Mouse (Mus musculus) lung, adult 2 months (tissue): Measurements from ENCODE around the gene Zfp628. TPM values are rescaled to one million over a fixed set of nuclear protein-coding genes. Genes with fewer than 3 reads are reported as not detected.
A peak's percentile ranks its signal among the peaks of the same experiment; 100 is the strongest.

Experiments used
- DNase-seq: peaks from one replicate; pipeline ENCODE4 v3.0.0; 2022
- H3K4me1 ChIP-seq: fragments of 200-500 bp; 2 replicates; pipeline ENCODE4 v1.6.1; 2011; ENCODE audit warnings: low read length; ENCODE audit not compliant: control insufficient read depth, insufficient read depth
- H3K4me3 ChIP-seq: fragments of 200-500 bp; replicated peaks from 2 replicates; pipeline ENCODE3; 2011; ENCODE audit warnings: low read depth, mild to moderate bottlenecking, control low read depth, low read length; ENCODE audit errors: extremely low read depth
- CTCF ChIP-seq: fragments of 200-500 bp; IDR thresholded peaks from 2 replicates; pipeline ENCODE4 v1.5.1; 2011; ENCODE audit warnings: mild to moderate bottlenecking, low read length, control low read depth; ENCODE audit not compliant: insufficient read depth
- POLR2A ChIP-seq: fragments of 200-500 bp; IDR thresholded peaks from 2 replicates; pipeline ENCODE4 v1.6.1; 2011; ENCODE audit warnings: low read depth, mild to moderate bottlenecking, control low read depth, low read length, borderline replicate concordance; ENCODE audit errors: extremely low read depth
- WGBS: fragments of 180-500 bp; shearing (Covaris S2); methylation state at CpG from one replicate; pipeline ENCODE4 v1.1.7; 2018; 5-methylcytosine and 5-hydroxymethylcytosine counted together
- polyA plus RNA-seq: library from polyadenylated mRNA; depleted of rRNA; stranded (reverse); fragments of >200 nt; gene quantifications from 2 replicates; pipeline ENCODE4 v1.2.3, GENCODE M21; 2012

Gene Zfp628
- polyA plus RNA-seq, 1 experiment: 20.6 TPM

DNA sequence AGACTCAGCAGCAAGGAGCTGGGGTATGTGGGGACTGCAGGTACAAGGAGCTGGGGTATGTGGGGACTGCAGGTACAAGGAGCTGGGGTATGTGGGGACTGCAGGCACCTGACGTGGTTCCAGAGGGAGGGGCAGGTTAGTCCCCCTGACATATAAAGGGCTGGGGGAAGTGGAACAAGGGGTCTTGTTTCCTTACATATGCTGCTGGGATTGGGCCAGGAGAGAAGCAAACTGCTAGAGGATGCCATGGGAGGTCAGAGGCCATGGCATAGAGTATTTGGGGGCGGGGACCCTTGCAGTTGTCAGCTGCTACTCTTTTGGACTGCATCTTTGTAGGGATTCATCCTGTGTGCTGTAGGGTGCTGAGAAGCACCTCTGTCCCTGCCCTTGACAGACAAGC lies 2.5 kb downstream of the Zfp628 start:
- WGBS: 89% methylated on average over 2 of the region's 2 CpGs
- Histone ChIP-seq H3K4me3 (no peak overlapping the region), H3K4me1 (peaks cover 10% of the 10 kb centered on the region)
- no peak for DNase-seq
- TF ChIP-seq POLR2A (no peak), CTCF (no peak)

DNA sequence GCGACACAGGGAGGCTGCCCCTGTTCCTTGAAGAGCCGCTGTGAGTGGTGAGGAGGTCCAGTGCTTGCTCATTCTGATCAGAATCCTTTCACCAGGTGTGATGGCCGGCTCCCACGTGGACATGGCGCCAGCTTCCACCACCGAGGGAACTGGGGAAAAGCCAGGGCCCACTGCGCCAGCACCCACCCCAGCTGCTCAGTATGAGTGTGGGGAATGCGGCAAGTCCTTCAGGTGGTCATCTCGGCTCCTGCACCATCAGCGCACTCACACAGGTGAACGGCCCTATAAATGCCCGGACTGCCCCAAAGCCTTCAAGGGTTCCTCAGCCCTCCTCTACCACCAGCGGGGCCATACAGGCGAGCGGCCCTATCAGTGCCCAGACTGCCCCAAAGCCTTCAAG lies 3.7 kb downstream of the Zfp628 start:
- DNase-seq: no peak
- Histone ChIP-seq H3K4me3 (no peak overlapping the region), H3K4me1 (peaks cover 16% of the 10 kb centered on the region)
- WGBS: 92% methylated on average over 15 of the region's 15 CpGs
- TF ChIP-seq POLR2A: no peak

DNA sequence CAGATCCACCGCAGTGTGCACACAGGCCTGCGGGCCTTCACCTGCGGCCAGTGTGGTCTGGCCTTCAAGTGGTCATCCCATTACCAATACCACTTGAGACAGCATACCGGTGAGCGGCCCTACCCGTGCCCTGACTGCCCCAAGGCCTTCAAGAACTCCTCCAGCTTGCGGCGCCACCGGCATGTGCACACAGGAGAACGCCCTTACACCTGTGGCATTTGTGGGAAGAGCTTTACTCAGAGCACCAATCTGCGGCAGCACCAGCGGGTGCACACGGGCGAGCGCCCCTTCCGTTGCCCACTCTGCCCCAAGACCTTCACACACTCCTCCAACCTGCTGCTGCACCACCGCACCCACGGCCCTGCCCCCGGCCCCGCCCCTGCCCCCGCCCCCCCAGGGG lies 4.1 kb downstream of the Zfp628 start:
- TF ChIP-seq CTCF: no peak
- TF ChIP-seq POLR2A: no peak
- no peak for DNase-seq
- Histone ChIP-seq H3K4me3 (no peak overlapping the region), H3K4me1 (peaks cover 16% of the 10 kb centered on the region)
- WGBS: 89% methylated on average over 21 of the region's 21 CpGs

DNA sequence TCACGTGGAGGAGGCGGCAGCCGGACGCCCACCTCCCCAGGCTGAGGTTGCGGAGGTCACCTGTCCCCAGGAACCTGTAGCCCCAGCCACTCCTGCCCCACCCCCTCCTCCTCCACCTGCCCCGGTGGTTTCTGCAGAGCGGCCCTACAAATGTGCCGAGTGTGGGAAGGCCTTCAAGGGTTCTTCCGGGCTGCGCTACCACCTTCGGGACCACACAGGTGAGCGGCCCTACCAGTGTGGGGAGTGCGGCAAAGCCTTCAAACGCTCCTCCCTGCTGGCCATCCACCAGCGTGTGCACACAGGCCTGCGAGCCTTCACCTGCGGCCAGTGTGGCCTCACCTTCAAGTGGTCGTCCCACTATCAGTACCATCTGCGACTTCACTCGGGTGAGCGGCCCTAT lies 5.0 kb downstream of the Zfp628 start:
- WGBS: 93% methylated on average over 21 of the region's 21 CpGs
- TF ChIP-seq CTCF (no peak), POLR2A (no peak)
- Histone ChIP-seq H3K4me1 (peaks cover 16% of the 10 kb centered on the region), H3K4me3 (no peak overlapping the region)
- no peak for DNase-seq

DNA sequence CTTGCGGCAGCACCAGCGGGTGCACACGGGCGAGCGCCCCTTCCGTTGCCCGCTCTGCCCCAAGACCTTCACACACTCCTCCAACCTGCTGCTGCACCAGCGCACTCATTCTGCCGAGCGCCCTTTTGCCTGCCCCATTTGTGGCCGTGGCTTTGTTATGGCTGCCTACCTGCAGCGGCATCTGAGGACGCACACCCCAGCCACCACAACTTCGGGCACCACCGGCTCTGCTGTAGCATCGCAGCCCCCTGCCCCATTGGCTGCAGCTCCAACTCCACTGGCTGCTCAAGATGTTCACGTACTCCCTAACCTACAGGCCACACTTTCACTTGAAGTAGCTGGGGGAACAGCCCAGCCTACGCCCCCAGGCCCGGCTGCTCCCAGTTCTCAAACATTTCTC lies 5.5 kb downstream of the Zfp628 start:
- DNase-seq: no peak
- WGBS: 93% methylated on average over 19 of the region's 19 CpGs
- Histone ChIP-seq H3K4me1 (peaks cover 16% of the 10 kb centered on the region), H3K4me3 (no peak overlapping the region)
- TF ChIP-seq POLR2A (no peak), CTCF (no peak)

DNA sequence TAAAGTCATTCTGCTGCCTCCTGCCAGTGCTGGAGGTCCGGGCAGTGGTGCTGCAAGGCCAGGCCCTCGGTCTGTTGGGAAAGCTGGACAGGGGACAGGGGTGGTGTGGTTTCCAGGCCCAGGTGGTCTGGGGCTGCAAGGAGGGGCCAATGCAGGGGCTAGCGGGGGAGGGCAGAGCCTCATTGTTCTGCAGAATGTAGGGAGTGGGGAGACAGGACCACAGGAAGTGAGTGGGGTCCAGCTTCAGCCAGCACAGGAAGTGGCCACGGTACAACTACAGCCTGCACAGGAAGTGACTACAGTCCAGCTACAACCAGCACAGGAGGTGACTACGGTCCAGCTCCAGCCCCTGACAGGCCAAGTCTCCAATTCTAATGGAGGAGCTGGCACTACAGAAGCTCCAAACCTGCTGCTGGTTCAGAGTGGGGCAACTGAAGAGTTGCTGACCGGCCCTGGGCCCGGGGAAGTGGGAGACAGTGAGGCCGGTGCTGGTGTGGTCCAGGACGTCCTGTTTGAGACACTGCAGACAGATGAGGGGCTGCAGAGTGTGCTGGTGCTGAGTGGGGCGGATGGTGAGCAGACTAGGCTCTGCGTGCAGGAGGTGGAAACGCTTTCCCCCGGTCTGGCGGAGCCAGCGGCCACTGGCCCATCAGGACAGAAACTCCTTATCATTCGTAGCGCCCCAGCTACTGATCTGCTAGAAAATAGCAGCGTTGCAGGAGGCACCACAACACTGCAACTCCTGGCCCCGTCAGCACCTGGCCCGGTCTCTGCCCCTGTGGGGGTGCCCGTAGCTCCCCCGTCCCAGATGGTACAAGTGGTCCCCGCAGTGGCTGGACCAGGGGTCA lies 6.2 kb downstream of the Zfp628 start:
- no peak for DNase-seq
- 53% methylated on average over 23 of the region's 23 CpGs for WGBS
- no peak overlapping the region for H3K4me3 ChIP-seq
- no peak for TF ChIP-seq CTCF
- TF ChIP-seq POLR2A: no peak
- peaks cover 11% of the 10 kb centered on the region for H3K4me1 ChIP-seq

DNA sequence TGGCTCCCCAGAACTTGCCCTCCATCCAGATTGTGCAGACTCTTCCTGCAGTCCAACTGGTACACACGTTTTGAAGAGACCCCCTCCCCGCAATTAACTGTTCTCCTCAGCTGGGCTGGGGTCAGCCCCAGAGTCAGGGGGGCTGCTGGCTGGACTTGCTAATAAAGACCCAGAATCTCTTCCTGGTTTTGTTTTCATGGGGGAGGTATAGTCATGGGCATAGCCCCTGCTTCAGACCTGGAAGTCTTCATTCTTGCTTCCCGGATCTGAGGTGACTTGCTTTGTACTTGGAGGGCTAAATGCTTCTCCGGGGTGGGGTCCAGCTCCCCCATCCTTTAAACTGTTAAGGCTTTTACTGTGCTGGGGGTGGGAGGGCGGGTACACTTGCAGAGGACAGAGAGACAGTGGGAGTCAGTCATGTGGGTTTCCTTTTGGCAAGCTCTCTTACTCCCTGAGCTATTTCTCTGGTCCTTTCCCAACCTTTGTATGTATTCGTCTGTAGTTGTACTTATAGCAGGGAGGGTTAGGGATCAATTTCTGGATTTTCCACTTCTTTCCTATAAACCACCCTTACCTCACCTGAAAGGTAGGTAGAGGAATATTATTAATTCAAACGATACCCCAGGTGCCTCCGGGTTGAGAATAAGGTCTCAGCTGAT lies 6.9 kb downstream of the Zfp628 start, which contains the start of gene Nat14:
Gene Nat14, plus strand, starts transcription at position 205 of the 659 bp plus-strand sequence.
- TF ChIP-seq POLR2A (no peak), CTCF (no peak)
- 32% methylated on average over 8 of the region's 8 CpGs for WGBS

DNA sequence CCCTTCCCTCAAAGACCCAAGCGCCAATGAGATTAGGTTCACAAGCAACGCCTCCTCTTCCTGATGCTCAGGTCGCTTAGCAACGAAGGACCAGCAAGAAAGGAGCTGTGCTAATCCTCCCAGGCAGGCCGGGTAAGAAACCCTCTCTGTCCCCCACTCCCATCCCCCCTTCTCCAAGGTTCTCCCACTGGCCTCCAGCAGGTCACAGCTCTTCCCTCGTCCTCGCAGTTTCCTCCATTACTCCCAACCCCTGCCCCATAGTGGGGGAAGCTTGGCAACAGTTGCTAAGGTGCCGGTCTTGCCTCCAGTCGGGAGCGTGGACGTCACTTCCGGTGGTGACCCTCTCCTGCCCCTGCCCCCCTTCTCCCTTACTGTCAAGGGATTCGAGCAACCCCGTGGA lies 7.5 kb downstream of the Zfp628 start:
- peaks cover 7% of the 10 kb centered on the region for H3K4me1 ChIP-seq
- no peak for DNase-seq
- no peak for TF ChIP-seq CTCF
- peak; percentile 11; the same call in 1 of the 2 replicates for TF ChIP-seq POLR2A
- H3K4me3 ChIP-seq: no peak overlapping the region
- 1% methylated on average over 14 of the region's 14 CpGs for WGBS

More for the DNA sequence above, 6.9 kb downstream of the Zfp628 start, which contains the start of gene Nat14:
- no peak within 1 kb of the TSS for H3K4me3 ChIP-seq
- no peak for DNase-seq
- peaks cover 7% of the 10 kb centered on the region for H3K4me1 ChIP-seq

DNA sequence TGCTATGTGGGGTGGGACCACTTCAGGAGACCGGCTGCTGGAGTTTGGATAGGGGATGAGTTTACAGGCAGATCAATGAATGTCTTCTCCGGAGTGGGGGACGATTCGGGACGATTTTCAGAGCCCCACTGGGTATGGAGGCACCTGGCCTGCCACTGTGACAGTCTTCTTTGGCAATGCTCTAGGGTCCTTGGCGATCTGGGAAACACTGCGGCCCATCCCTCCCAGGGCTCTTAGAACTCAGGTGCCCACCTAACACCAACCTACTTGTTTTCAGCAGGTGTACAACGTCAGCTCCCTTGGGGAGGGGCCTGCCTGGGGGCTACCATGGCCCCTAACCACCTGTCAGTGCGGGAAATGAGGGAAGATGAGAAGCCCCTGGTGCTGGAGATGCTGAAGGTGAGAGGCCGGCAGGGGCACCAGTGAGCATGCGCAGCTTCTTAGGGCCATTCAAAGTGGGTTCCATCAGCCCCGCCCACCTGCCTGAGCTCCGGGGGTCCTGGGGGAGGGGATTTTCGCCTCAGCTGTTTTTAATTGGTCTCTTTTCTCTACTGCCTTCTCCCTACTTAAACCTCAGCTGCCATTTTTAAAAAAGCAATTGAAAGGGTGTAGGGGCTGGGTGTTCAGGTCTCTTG lies 8.0 kb downstream of the Zfp628 start:
- 4% methylated on average over 14 of the region's 14 CpGs for WGBS
- DNase-seq: no peak
- Histone ChIP-seq H3K4me3 (no peak overlapping the region), H3K4me1 (peaks cover 7% of the 10 kb centered on the region)
- no peak for TF ChIP-seq POLR2A
- TF ChIP-seq CTCF: no peak

DNA sequence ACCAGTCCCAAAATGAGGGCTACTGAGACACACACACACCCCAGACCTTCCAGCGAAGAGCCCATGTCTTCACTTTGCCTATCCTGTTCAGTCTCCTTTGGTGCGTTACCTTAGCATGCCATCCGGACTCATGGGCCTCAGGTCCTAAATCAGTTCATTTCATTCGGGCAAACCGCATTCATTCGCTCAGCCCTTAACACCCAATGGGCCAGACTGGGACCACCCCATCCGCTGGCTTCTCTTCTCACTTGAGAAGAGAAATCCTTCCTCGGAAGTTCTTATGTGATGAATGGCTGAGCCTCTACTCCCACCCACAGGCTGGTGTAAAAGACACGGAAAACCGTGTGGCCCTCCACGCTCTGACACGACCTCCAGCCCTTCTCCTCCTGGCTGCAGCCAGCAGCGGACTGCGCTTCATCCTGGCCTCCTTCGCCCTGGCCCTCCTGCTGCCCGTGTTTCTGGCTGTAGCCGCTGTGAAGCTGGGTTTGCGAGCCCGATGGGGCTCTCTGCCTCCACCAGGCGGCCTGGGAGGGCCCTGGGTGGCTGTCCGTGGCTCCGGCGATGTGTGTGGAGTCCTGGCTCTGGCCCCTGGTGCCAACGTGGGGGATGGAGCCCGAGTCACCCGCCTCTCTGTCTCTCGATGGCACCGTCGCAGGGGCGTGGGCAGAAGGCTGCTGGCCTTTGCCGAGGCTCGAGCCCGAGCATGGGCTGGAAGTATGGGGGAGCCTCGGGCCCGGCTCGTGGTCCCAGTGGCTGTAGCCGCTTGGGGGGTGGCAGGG lies 8.8 kb downstream of the Zfp628 start:
- WGBS: 7% methylated on average over 37 of the region's 37 CpGs
- H3K4me3 ChIP-seq: no peak overlapping the region
- H3K4me1 ChIP-seq: peaks cover 7% of the 10 kb centered on the region
- TF ChIP-seq POLR2A: no peak
- TF ChIP-seq CTCF: no peak
- DNase-seq: peak; percentile 31
